Mouse (Mus musculus) thymus, adult 18-20 months (tissue): ENCODE measurements around the gene Cox4i2.

Source experiments
- DNase-seq, 2 experiments: peaks; one replicate each; pipeline ENCODE4 v3.0.0; 2022; ENCODE audit warnings: mixed read lengths in 2 of 2

Gene Cox4i2

GRCm38 (mm10) chr2:152753944-152754711, at the start of gene Cox4i2:
Gene Cox4i2 (plus strand): TSS chr2:152754173.
- no peak for DNase-seq

GRCm38 (mm10) chr2:152704256-152704605, 49.7 kb upstream of the Cox4i2 start:
- DNase-seq: no peak

- no peak for DNase-seq
These were observed 49.1 kb upstream of the Cox4i2 start for GRCm38 (mm10) chr2:152704811-152705370.

GRCm38 (mm10) chr2:152705993-152706571, 47.9 kb upstream of the Cox4i2 start:
- no peak for DNase-seq

GRCm38 (mm10) chr2:152707186-152707585, 46.8 kb upstream of the Cox4i2 start:
- DNase-seq: no peak

GRCm38 (mm10) chr2:152707627-152708026, 46.3 kb upstream of the Cox4i2 start:
- no peak for DNase-seq

GRCm38 (mm10) chr2:152709066-152709465, 44.9 kb upstream of the Cox4i2 start:
- DNase-seq: no peak

GRCm38 (mm10) chr2:152716241-152716772, 37.7 kb upstream of the Cox4i2 start:
- DNase-seq: no peak

- DNase-seq: no peak
These were observed 36.3 kb upstream of the Cox4i2 start for GRCm38 (mm10) chr2:152717652-152718051.

GRCm38 (mm10) chr2:152718076-152718475, 35.9 kb upstream of the Cox4i2 start:
- DNase-seq: no peak

GRCm38 (mm10) chr2:152723651-152724331, 30.2 kb upstream of the Cox4i2 start:
- no peak for DNase-seq

- no peak for DNase-seq
These were observed 29.6 kb upstream of the Cox4i2 start for GRCm38 (mm10) chr2:152724332-152724723.

GRCm38 (mm10) chr2:152725178-152725750, 28.7 kb upstream of the Cox4i2 start:
- DNase-seq: no peak

- DNase-seq: no peak
These were observed 27.8 kb upstream of the Cox4i2 start for GRCm38 (mm10) chr2:152726213-152726612.

GRCm38 (mm10) chr2:152726751-152727335, 27.1 kb upstream of the Cox4i2 start:
- no peak for DNase-seq

- DNase-seq: no peak
These were observed 26.0 kb upstream of the Cox4i2 start for GRCm38 (mm10) chr2:152727795-152728510.

GRCm38 (mm10) chr2:152728594-152728993, 25.4 kb upstream of the Cox4i2 start:
- DNase-seq: no peak

- DNase-seq: no peak
These were observed 24.8 kb upstream of the Cox4i2 start for GRCm38 (mm10) chr2:152729013-152729635.

- no peak for DNase-seq
These were observed 24.3 kb upstream of the Cox4i2 start for GRCm38 (mm10) chr2:152729636-152730020.

GRCm38 (mm10) chr2:152733201-152733600, 20.8 kb upstream of the Cox4i2 start:
- no peak for DNase-seq

GRCm38 (mm10) chr2:152734501-152734900, 19.5 kb upstream of the Cox4i2 start:
- no peak for DNase-seq
